Mouse (Mus musculus) stomach, postnatal 0 days (tissue): ENCODE data around the gene Cfi.

Source experiments
- CTCF ChIP-seq: IDR thresholded peaks from 2 replicates; pipeline ENCODE4 v1.5.1; 2016; ENCODE audit warnings: antibody characterized with exemption, low read depth, mild to moderate bottlenecking, moderate library complexity
- EP300 ChIP-seq: optimal IDR thresholded peaks from 2 replicates; pipeline ENCODE3; 2016; ENCODE audit warnings: antibody characterized with exemption

GRCm38 (mm10) chr3:129846846-129847245 lies 11.2 kb downstream of the Cfi start:
- no peak for TF ChIP-seq EP300
- no peak for TF ChIP-seq CTCF
